Mouse (Mus musculus) heart, adult 2 months (tissue): ENCODE data around the gene Plk2. TPM values are rescaled to one million over a fixed set of nuclear protein-coding genes. Genes with fewer than 3 reads are reported as not detected.

Experiments
- DNase-seq, 2 experiments: peaks; one replicate each; pipeline ENCODE4 v3.0.0; 2021
- H3K27ac ChIP-seq: fragments of 200-600 bp; 2 replicates; pipeline ENCODE4 v1.8.1; 2022
- H3K27me3 ChIP-seq: fragments of 200-500 bp; 2 replicates; pipeline ENCODE4 v1.6.1; 2012; ENCODE audit warnings: mild to moderate bottlenecking, low read length, inconsistent platforms, mixed read lengths; ENCODE audit not compliant: control insufficient read depth, insufficient read depth
- H3K36me3 ChIP-seq: fragments of 200-500 bp; 2 replicates; pipeline ENCODE4 v1.6.1; 2012; ENCODE audit warnings: low read length, inconsistent platforms; ENCODE audit not compliant: control insufficient read depth, insufficient read depth
- H3K4me1 ChIP-seq: fragments of 200-500 bp; 2 replicates; pipeline ENCODE4 v1.6.1; 2011; ENCODE audit warnings: low read length; ENCODE audit not compliant: control insufficient read depth, insufficient read depth
- H3K4me3 ChIP-seq: fragments of 200-600 bp; 2 replicates; pipeline ENCODE4 v1.8.1; 2022
- H3K79me2 ChIP-seq: fragments of 200-500 bp; replicated peaks from 2 replicates; pipeline ENCODE4 v1.6.1; 2012; ENCODE audit warnings: mild to moderate bottlenecking, inconsistent platforms, low read length, moderate library complexity, mixed read lengths; ENCODE audit not compliant: control insufficient read depth, insufficient read depth
- H3K9ac ChIP-seq: fragments of 200-500 bp; 2 replicates; pipeline ENCODE4 v1.6.1; 2012; ENCODE audit warnings: low read depth, mild to moderate bottlenecking, control low read depth, inconsistent platforms, low read length, mixed read lengths
- CTCF ChIP-seq: fragments of 200-600 bp; IDR thresholded peaks from 2 replicates; pipeline ENCODE4 v1.8.1; 2022; ENCODE audit warnings: antibody characterized with exemption, mild to moderate bottlenecking, moderate library complexity
- EP300 ChIP-seq: fragments of 200-500 bp; IDR thresholded peaks from 2 replicates; pipeline ENCODE4 v1.6.1; 2011; ENCODE audit warnings: low read depth, low read length, control low read depth; ENCODE audit not compliant: insufficient read depth
- POLR2A ChIP-seq: fragments of 200-500 bp; IDR thresholded peaks from 2 replicates; pipeline ENCODE4 v1.6.1; 2011; ENCODE audit warnings: mild to moderate bottlenecking, low read depth, low read length, control low read depth; ENCODE audit not compliant: insufficient read depth
- WGBS: fragments of 180-500 bp; shearing (Covaris S2); methylation state at CpG from one replicate; pipeline ENCODE4 v1.1.7; 2018; 5-methylcytosine and 5-hydroxymethylcytosine counted together
- intact Hi-C: fragments of 180-260 bp; cut with DNase I; formaldehyde crosslinking; loops from one replicate; pipeline ENCODE4 v1.15.1; 2025
- polyA plus RNA-seq: library from polyadenylated mRNA; depleted of rRNA; stranded (reverse); fragments of >200 nt; gene quantifications from 2 replicates; pipeline ENCODE4 v1.2.3, GENCODE M21; 2012; rRNA removed
- total RNA-seq, 2 experiments: library from RNA; stranded (reverse); gene quantifications; 2 replicates each; pipeline ENCODE4 v1.2.3; 2021

Plk2 gene
- total and polyA plus RNA-seq, 3 experiments = 11.0 to 23.8 (median 14.8) TPM

DNA sequence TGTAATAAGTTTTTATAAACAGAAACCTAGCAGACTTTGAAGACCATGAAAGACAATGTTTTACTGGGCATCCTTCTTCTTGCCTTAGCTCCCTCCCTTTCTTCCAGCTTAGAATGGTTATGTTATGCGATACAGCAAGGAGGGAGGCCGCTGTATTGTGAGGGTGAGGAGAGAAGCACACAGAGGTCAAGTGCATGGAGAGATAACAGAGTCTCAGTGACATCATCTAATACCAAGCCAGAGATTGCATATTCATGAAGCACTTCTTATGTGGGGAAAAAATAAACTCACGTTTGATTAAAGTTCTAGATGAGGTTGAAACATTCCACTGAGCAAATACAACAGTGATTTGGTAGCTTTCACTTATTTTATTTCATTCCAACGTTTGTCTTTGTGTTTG lies 55.2 kb downstream of the Plk2 start:
- Histone ChIP-seq H3K36me3 (peaks cover 3% of the 10 kb centered on the region), H3K27me3 (no peaks in the 10 kb centered on the region), H3K79me2 (no peaks in the 10 kb centered on the region), H3K27ac (no peak overlapping the region), H3K4me1 (peaks cover 2% of the 10 kb centered on the region), H3K4me3 (no peak overlapping the region), H3K9ac (no peak overlapping the region)
- WGBS = 44% methylated on average over 4 of the region's 4 CpGs
- no peak for DNase-seq
- intact Hi-C loops = no loop called here
- TF ChIP-seq CTCF (no peak), EP300 (no peak), POLR2A (no peak)

Other genes with a start within 250 kb of the Plk2 start
- gene Rab3c, start 114.0 kb upstream of the Plk2 start, total RNA-seq = under 1 TPM in 1 of 2 experiments, not detected in 1; 0.20 TPM
- gene Rab3c, start 114.0 kb upstream of the Plk2 start, polyA plus RNA-seq = 0.16 and 0.41 TPM in 2 replicates
- gene Gapt, start 37.8 kb upstream of the Plk2 start, total RNA-seq = under 1 TPM in 1 of 2 experiments, not detected in 1; 0.18 TPM
- 0.39 and 0.53 TPM in 2 replicates for gene Gapt, start 37.8 kb upstream of the Plk2 start, polyA plus RNA-seq